Mouse (Mus musculus) macrophage (primary cell): Measurements from ENCODE around the gene Kirrel3. TPM values are rescaled to one million over a fixed set of nuclear protein-coding genes. Genes with fewer than 3 reads are reported as not detected.

Experiments
- H3K27ac ChIP-seq: fragments of 350-480 bp; formaldehyde crosslinking; 2 replicates; pipeline ENCODE4 v1.9.0; 2021
- H3K36me3 ChIP-seq: fragments of 350-480 bp; formaldehyde crosslinking; 2 replicates; pipeline ENCODE4 v1.9.0; 2021; ENCODE audit errors: inconsistent target
- H3K4me3 ChIP-seq: fragments of 350-480 bp; formaldehyde crosslinking; 2 replicates; pipeline ENCODE4 v1.9.0; 2021; ENCODE audit errors: inconsistent target
- H3K79me2 ChIP-seq: fragments of 350-480 bp; formaldehyde crosslinking; 2 replicates; pipeline ENCODE4 v1.9.0; 2021; ENCODE audit errors: inconsistent target
- WGBS: methylation state at CpG from one replicate; pipeline ENCODE4 v1.1.7; 2026; ENCODE audit warnings: inconsistent platforms; ENCODE audit not compliant: missing documents; 5-methylcytosine and 5-hydroxymethylcytosine counted together
- polyA plus RNA-seq: library from polyadenylated mRNA; stranded (reverse); fragments of 250-400 nt; gene quantifications from 3 replicates; pipeline ENCODE4 v1.2.4, GENCODE M21; 2018; ENCODE audit warnings: inconsistent platforms

Gene Kirrel3
- polyA plus RNA-seq, 1 experiment from 2014 or later = not detected

DNA sequence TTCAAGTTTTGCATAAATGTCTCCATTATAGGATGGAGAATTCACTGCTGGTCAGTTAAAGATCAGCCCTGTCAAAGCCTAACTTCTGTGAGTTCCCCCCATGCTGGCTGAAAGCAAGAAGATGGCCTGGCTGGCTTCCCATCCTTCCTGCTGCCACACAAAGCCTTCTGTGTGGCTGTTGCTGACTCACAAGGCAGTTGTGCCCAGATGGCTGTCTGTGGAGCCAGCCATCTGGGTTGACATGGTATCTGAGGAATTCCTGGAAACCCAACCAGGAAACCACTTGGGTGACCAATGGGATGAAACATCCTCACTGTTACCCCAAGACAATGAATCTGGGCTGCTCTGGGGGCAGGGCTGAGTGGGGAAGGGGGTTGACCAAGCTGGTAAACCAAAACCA is 500.5 kb downstream of the Kirrel3 start:
- Histone ChIP-seq H3K27ac (no peak overlapping the region), H3K36me3 (no peaks in the 10 kb centered on the region), H3K4me3 (no peak overlapping the region), H3K79me2 (no peaks in the 10 kb centered on the region)

GRCm38 (mm10) chr9:34987422-34988148 is 501.9 kb downstream of the Kirrel3 start:
- H3K79me2 ChIP-seq = no peaks in the 10 kb centered on the region
- H3K36me3 ChIP-seq = no peaks in the 10 kb centered on the region
- no peak overlapping the region for H3K27ac ChIP-seq
- no peak overlapping the region for H3K4me3 ChIP-seq
- WGBS = over 99% methylated on average over 10 of the region's 12 CpGs

- no peaks in the 10 kb centered on the region for H3K79me2 ChIP-seq
Measured at GRCm38 (mm10) chr9:34988683-34989082, 503.0 kb downstream of the Kirrel3 start.

DNA sequence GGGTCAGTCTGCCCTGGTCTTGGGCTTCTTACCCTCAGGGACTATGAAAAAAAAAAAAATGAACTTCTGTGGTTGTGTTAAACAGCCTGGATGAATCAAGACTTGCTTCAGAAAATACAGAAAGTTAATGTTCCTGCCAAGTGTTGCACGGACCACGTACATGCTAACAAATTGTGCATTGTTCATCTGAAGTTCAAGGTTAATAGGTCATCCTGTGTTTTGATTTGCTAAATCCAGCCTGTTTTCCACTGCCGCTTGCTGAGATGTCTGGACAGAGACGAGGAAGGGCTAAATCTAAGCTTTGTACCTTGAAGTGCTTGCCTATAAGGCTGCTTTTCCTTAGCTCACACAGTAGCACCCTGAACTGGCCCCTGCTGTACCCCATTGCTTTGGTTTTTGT is 506.5 kb downstream of the Kirrel3 start:
- Histone ChIP-seq H3K79me2 (no peaks in the 10 kb centered on the region), H3K36me3 (no peaks in the 10 kb centered on the region), H3K4me3 (no peak overlapping the region), H3K27ac (no peak overlapping the region)
- 91% methylated on average over 4 of the region's 4 CpGs for WGBS

More at GRCm38 (mm10) chr9:34988683-34989082, 503.0 kb downstream of the Kirrel3 start:
- 90% methylated on average over 3 of the region's 3 CpGs for WGBS
- H3K36me3 ChIP-seq = no peaks in the 10 kb centered on the region
- no peak overlapping the region for H3K27ac ChIP-seq
- no peak overlapping the region for H3K4me3 ChIP-seq

GRCm38 (mm10) chr9:34993467-34994211 is 507.9 kb downstream of the Kirrel3 start:
- WGBS = 71% methylated on average over 4 of the region's 4 CpGs
- Histone ChIP-seq H3K36me3 (no peaks in the 10 kb centered on the region), H3K79me2 (no peaks in the 10 kb centered on the region), H3K4me3 (no peak overlapping the region), H3K27ac (no peak overlapping the region)

- WGBS = 100% methylated on average over 2 of the region's 2 CpGs
- H3K4me3 ChIP-seq = no peak overlapping the region
- H3K36me3 ChIP-seq = no peaks in the 10 kb centered on the region
- no peak overlapping the region for H3K27ac ChIP-seq
- H3K79me2 ChIP-seq = no peaks in the 10 kb centered on the region
Measured at GRCm38 (mm10) chr9:34995078-34995477, 509.4 kb downstream of the Kirrel3 start.

DNA sequence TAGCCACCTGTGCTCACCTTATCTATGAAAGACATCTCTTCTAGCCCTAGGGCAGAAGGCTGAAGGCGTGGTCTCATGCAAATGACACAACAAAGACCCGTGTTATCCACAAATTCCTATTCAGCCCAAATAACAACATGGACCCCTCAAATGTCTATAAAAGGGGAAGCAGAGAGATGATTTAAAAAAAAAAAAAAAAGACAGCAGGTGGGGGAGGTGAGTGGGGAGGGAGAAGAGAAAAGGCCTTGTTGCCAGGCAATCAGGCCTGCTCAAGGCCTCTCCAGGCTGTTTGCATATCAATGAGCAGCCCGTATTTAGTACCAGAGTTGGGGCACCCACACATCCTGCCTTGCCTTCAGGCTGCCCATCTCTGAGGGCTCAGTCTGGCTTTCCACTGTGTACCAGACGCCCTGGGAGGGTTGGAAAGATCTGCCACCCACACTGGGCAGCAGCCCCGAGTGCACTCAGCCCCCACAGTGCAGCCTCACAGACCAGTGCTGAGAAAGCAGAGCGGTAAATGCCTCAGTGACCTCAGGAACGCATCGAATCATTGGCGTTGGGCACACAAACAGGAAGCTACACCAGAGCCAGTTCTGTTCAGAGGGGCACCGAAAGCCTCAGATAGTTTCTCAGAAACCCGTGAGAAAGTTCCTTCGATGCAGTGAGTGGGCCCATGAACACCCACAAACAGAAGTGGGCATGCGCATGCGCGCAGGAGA is 510.1 kb downstream of the Kirrel3 start:
- H3K36me3 ChIP-seq = no peaks in the 10 kb centered on the region
- no peaks in the 10 kb centered on the region for H3K79me2 ChIP-seq
- H3K27ac ChIP-seq = no peak overlapping the region
- WGBS = 35% methylated on average over 15 of the region's 15 CpGs
- no peak overlapping the region for H3K4me3 ChIP-seq

GRCm38 (mm10) chr9:34997880-34998865 is 512.5 kb downstream of the Kirrel3 start:
- WGBS = 39% methylated on average over 8 of the region's 9 CpGs
- no peak overlapping the region for H3K4me3 ChIP-seq
- H3K36me3 ChIP-seq = no peaks in the 10 kb centered on the region
- H3K27ac ChIP-seq = no peak overlapping the region
- no peaks in the 10 kb centered on the region for H3K79me2 ChIP-seq

GRCm38 (mm10) chr9:35004113-35004512 is 518.4 kb downstream of the Kirrel3 start:
- no peak overlapping the region for H3K27ac ChIP-seq
- H3K4me3 ChIP-seq = no peak overlapping the region
- no peaks in the 10 kb centered on the region for H3K79me2 ChIP-seq
- H3K36me3 ChIP-seq = no peaks in the 10 kb centered on the region
- WGBS = 93% methylated on average over 4 of the region's 4 CpGs

DNA sequence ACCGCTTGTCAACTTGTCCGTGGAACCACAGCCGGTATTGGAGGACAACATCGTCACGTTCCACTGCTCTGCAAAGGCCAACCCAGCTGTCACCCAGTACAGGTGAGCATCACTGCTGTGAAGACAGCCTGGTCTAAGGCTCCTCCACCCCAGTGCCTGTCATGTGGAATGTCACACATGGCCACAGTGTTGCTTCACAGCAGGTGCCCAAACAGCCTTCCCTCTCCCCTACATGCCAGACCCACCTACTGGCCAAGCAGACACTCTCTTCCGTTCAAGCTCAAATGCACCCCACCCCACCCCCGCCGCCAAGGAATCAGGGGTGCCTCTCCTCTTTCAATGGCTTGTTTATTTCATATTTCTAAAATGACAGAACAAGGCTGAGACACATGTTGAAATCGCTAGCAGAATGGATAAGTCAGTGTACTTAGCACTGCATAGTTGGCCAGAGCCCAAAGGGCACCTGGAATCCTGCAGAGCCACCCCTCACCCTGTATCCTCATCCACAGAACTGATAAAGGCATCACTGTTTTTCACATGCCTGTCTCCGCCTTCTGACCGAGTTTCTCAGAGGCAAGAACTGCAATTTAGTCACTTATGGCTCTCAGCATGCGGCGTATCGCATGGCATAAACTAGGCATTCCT is 522.1 kb downstream of the Kirrel3 start:
- 88% methylated on average over 14 of the region's 14 CpGs for WGBS
- Histone ChIP-seq H3K4me3 (no peak overlapping the region), H3K36me3 (no peaks in the 10 kb centered on the region), H3K79me2 (no peaks in the 10 kb centered on the region), H3K27ac (no peak overlapping the region)

DNA sequence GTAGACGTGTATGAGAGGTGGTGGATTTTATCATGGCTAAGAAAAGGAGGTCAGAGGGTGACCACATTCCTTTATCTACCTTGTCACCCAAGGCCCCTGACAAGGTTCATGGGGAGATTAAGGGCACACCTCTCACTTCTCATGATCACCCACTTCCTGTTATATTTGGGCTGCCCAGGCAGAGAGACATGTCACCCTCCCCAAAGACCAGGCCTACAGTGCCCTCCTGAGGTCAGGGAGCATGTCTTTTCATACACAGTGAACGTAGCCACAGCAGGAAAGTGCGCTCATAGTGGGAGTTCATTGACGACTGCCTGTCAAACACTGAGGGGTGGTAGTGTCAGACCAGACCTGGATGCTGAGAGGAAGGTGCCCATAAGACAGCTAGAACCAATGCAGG is 531.1 kb downstream of the Kirrel3 start:
- H3K27ac ChIP-seq = no peak overlapping the region
- no peak overlapping the region for H3K4me3 ChIP-seq
- 14% methylated on average over 4 of the region's 4 CpGs for WGBS
- no peaks in the 10 kb centered on the region for H3K36me3 ChIP-seq
- no peaks in the 10 kb centered on the region for H3K79me2 ChIP-seq

- Histone ChIP-seq H3K79me2 (no peaks in the 10 kb centered on the region), H3K27ac (no peak overlapping the region), H3K36me3 (no peaks in the 10 kb centered on the region), H3K4me3 (no peak overlapping the region)
- 2% methylated on average over 13 of the region's 13 CpGs for WGBS
Measured at GRCm38 (mm10) chr9:35017563-35017962, 531.9 kb downstream of the Kirrel3 start.

DNA sequence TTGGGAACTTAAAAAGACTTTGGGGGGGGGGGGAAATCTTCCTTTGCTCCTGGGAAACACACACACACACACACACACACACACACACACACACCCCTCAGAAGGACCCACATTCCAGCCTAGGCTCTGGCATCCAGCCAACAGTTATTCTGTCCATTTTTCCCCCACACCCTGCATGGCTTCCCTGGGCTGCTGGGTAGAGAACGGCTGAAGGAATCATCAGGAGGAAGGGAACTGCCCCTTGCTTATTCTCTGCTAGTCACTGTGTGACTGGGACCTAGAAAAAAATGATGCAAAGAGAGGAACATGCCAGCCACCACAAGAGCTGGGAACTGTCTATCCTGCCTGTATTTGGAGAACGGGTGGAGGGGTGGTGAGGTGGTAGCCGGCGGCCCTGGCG is 532.4 kb downstream of the Kirrel3 start:
- WGBS = 10% methylated on average over 5 of the region's 5 CpGs
- Histone ChIP-seq H3K79me2 (no peaks in the 10 kb centered on the region), H3K27ac (no peak overlapping the region), H3K36me3 (no peaks in the 10 kb centered on the region), H3K4me3 (no peak overlapping the region)

DNA sequence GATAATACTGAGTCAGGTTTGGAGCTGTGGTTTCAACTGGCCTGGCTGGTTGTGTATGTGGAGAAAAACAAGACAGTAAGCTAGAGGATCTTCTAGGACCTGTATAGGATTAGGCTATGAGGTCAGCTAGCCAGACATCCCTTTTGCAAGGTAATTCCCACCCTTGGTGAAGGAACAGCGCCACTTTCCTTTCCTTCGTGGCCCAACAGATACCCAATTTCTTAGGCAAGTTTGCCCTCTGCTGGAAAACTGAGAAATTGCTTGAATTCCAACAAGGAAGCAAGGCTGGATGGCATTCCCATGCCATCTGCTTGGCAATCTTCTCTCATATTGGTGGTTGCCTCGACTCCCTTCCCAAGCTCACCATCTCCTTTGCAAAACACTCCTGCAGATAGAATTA is 533.7 kb downstream of the Kirrel3 start:
- no peaks in the 10 kb centered on the region for H3K79me2 ChIP-seq
- no peaks in the 10 kb centered on the region for H3K36me3 ChIP-seq
- WGBS = 12% methylated on average over 3 of the region's 3 CpGs
- H3K4me3 ChIP-seq = no peak overlapping the region
- no peak overlapping the region for H3K27ac ChIP-seq
